Mouse (Mus musculus): ENCODE data around the gene Tjp3. TPM values are rescaled to one million over a fixed set of nuclear protein-coding genes. Genes with fewer than 3 reads are reported as not detected.

Tjp3 gene
- polyA plus RNA-seq, 1 experiment from 2014 or later = 4.8 TPM

DNA sequence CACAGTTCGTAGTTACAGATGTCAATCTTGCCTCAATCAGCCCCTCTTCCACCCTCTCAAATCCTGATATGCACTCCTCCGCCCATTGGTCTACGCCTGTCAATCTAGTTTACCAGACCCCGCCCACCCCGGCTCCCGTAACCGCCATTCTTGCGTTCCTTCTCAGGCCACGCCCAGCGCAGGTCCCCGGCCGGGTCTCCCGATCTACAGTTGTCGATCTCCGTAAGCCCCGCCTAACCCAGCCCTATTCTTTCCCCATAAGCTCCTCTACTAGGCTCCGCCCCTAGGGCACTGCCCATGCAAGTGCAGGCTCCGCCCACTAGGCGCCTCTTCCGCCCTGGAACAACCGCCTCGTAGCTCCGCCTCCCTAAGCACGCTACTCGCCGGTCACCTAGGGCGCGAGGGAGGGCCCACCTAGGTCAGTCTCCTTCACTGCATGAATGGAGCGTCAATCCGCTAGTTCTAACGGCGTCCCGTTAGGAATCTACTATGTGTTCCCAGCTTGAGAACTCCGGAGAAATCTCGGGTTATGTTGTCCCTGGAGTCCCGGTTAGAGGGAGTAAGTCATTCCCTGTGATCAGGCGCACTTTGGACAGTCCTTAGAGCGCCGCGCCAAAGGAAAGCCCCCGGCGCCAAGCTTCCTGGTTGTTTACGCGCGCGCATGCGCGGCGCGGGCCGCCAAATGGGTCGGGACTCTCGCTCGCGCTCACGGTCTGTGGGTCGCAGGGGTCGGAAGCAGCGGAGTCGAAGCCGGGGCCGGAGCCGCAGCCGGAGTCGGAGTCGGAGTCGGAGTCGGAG, 29.4 kb upstream of the Tjp3 start, which contains the start of gene Cactin:
TSS of gene Cactin (plus strand) at position 554 of the 798 bp plus-strand sequence.
- Histone ChIP-seq H3K27ac (ENCODE audit: low read depth, low read length) (peak within 1 kb of the TSS; percentile 91), H3K27me3 (replicated peaks; ENCODE audit: control insufficient read depth, insufficient read depth, low read length) (no peaks in the 10 kb centered on the region), H3K4me2 (ENCODE audit: low read length) (peak within 1 kb of the TSS; percentile 70), H3K9ac (ENCODE audit: low read length) (peak within 1 kb of the TSS; percentile 82), H3K4me1 (ENCODE audit: control insufficient read depth, insufficient read depth, low read length) (peaks cover 9% of the 10 kb centered on the region), H3K36me3 (ENCODE audit: control insufficient read depth, insufficient read depth, low read length) (peaks cover 62% of the 10 kb centered on the region), H3K9me3 (replicated peaks; ENCODE audit: control insufficient read depth, low read length) (no peaks in the 10 kb centered on the region), H3K4me3 (ENCODE audit: low read depth, low read length) (peak within 1 kb of the TSS; percentile 93)
- ATAC-seq = peak; percentile 93
- DNase-seq (ENCODE audit: low spot score) = peak; percentile 100
- under 1% methylated on average over 68 of the region's 68 CpGs for WGBS

DNA sequence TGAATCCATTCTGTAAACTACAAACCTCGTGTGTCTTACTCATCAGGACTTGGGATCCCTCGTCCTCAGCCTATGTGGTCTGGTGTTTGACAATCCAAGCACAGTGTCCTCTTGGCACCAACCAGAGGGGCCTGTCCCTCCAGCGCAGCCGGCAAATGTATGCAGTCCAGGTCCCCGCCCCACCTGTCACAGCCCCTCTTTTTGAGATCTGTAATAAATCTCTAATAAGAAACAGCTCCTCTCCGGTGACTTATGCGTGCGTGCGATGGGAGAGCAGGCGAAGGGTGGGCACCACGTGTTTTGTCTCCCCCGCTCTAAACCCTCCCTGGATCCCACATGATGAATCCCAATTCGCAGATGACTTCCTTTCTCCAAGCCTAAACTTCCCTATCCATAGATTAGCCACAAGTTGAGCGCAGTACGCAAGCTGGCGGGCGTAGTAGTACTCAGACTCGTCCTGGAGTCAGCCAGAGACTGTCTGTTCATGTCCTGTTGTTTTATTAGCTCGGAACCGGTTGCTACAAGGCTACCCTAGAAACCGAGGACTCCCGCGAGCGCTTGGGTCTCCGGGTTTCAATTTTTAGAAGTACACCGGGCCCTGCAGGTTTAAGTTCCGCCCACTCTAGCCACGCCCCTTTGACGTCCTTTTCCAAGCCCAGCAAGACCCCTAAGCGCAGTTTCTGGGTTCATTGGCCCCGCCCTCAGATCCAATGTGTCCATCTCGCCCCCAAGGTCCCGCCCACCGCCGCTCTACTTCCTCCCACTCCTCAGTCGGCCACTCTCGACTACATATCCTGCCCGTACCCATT, 28.6 kb upstream of the Tjp3 start:
- H3K9ac ChIP-seq (ENCODE audit: low read length) = peak overlapping the region; percentile 59
- no peaks in the 10 kb centered on the region for H3K9me3 ChIP-seq (replicated peaks; ENCODE audit: control insufficient read depth, low read length)
- peaks cover 62% of the 10 kb centered on the region for H3K36me3 ChIP-seq (ENCODE audit: control insufficient read depth, insufficient read depth, low read length)
- no peaks in the 10 kb centered on the region for H3K27me3 ChIP-seq (replicated peaks; ENCODE audit: control insufficient read depth, insufficient read depth, low read length)
- peak overlapping the region; percentile 93 for H3K4me3 ChIP-seq (ENCODE audit: low read depth, low read length)
- peak; percentile 0; the same call in 1 of the 2 replicates for ATAC-seq
- peaks cover 9% of the 10 kb centered on the region for H3K4me1 ChIP-seq (ENCODE audit: control insufficient read depth, insufficient read depth, low read length)
- peak overlapping the region; percentile 70 for H3K4me2 ChIP-seq (ENCODE audit: low read length)
- peak overlapping the region; percentile 91 for H3K27ac ChIP-seq (ENCODE audit: low read depth, low read length)
- 2% methylated on average over 38 of the region's 38 CpGs for WGBS
- peak; percentile 99 for DNase-seq (ENCODE audit: low spot score)

DNA sequence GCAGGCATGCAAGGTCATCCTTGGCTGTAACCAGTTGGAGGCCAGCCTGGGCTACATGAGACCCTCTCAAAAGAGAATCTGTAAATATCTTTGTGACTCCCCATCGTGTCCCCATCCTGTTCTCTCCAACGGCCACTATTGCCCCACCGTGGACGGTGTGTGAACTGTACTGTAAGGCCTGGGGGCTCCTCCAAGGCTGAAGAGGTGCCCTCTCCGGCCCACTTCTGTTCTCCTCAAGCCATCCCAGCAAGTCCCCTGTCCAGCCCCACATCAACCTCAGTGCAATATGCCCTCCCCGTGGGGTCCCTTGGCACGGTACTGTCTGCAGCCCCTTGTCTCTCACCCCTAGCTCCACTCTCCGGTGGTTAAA, 27.9 kb upstream of the Tjp3 start:
- DNase-seq (ENCODE audit: low spot score) (no peak), ATAC-seq (no peak)
- Histone ChIP-seq H3K4me2 (ENCODE audit: low read length) (peak overlapping the region; percentile 70), H3K4me3 (ENCODE audit: low read depth, low read length) (peak overlapping the region; percentile 93), H3K9ac (ENCODE audit: low read length) (peak overlapping the region; percentile 59), H3K36me3 (ENCODE audit: control insufficient read depth, insufficient read depth, low read length) (peaks cover 62% of the 10 kb centered on the region), H3K27ac (ENCODE audit: low read depth, low read length) (peak overlapping the region; percentile 91; the same call in 1 of the 2 replicates), H3K4me1 (ENCODE audit: control insufficient read depth, insufficient read depth, low read length) (peaks cover 9% of the 10 kb centered on the region), H3K9me3 (replicated peaks; ENCODE audit: control insufficient read depth, low read length) (no peaks in the 10 kb centered on the region), H3K27me3 (replicated peaks; ENCODE audit: control insufficient read depth, insufficient read depth, low read length) (no peaks in the 10 kb centered on the region)
- 43% methylated on average over 8 of the region's 8 CpGs for WGBS

DNA sequence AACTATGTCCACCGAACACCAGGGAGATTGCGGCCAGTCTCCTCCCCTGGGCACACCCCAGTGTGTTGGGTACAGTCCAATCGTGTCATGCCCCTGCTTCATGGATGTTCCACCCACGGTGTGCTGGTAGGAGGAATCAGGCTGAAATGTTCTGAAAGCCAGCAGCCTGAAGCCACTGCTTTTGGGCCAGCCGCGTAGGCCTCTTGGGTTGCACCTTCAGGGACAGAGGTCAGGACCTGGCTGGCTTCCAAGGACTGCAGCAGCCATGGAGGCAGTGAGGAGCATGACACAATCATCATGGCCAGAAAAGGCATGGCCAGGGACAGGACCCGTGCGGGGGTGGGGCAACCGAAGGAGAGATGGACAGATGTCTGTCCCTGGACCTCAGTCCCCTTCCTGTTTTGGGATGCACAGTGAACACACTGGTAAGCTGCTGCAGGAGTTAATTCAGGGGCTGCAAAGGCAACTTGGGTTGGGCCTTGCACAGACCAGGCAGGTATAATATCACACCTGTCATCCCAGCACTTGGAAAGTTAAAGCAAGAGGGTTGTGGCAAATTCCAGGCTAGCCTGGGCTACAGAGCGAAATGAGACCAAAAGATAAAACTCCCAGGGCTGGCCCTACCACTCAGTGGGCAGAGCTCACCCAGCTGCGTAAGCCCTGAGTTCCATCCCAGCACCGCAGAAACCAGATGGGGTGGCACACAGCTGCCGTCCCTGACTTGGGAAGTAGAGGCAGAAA, 27.4 kb upstream of the Tjp3 start:
- Histone ChIP-seq H3K4me2 (ENCODE audit: low read length) (no peak overlapping the region; the same call in 1 of the 2 replicates), H3K36me3 (ENCODE audit: control insufficient read depth, insufficient read depth, low read length) (peaks cover 62% of the 10 kb centered on the region), H3K9ac (ENCODE audit: low read length) (peak overlapping the region; percentile 59; the same call in 1 of the 2 replicates), H3K4me3 (ENCODE audit: low read depth, low read length) (no peak overlapping the region), H3K27me3 (replicated peaks; ENCODE audit: control insufficient read depth, insufficient read depth, low read length) (no peaks in the 10 kb centered on the region), H3K27ac (ENCODE audit: low read depth, low read length) (no peak overlapping the region), H3K9me3 (replicated peaks; ENCODE audit: control insufficient read depth, low read length) (no peaks in the 10 kb centered on the region), H3K4me1 (ENCODE audit: control insufficient read depth, insufficient read depth, low read length) (peaks cover 9% of the 10 kb centered on the region)
- DNase-seq (ENCODE audit: low spot score) = no peak
- WGBS = 93% methylated on average over 13 of the region's 13 CpGs
- no peak for ATAC-seq

DNA sequence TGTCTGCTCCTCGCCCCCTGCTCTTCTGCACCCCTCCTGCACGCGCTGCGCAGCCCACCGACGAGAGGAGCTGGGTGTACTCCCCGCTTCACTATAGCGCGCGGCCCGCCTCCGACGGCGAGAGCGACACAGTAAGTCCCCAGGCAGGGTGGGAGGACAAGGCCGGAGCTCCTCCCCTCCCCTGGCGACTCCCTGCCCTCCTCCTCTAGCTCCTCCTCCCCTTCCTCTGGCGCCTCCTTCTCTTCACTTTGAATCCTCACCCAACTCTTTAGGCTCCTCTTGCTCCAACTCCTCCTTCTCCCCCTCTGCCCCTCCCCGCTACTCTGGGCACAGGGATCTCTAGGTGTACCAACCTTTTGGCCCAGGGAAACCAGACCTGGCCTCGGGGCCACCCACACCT, 25.9 kb upstream of the Tjp3 start:
- Histone ChIP-seq H3K4me1 (ENCODE audit: control insufficient read depth, insufficient read depth, low read length) (peaks cover 9% of the 10 kb centered on the region), H3K4me2 (ENCODE audit: low read length) (no peak overlapping the region), H3K36me3 (ENCODE audit: control insufficient read depth, insufficient read depth, low read length) (peaks cover 62% of the 10 kb centered on the region), H3K4me3 (ENCODE audit: low read depth, low read length) (no peak overlapping the region), H3K27ac (ENCODE audit: low read depth, low read length) (no peak overlapping the region), H3K9me3 (replicated peaks; ENCODE audit: control insufficient read depth, low read length) (no peaks in the 10 kb centered on the region), H3K9ac (ENCODE audit: low read length) (peak overlapping the region; percentile 1; the same call in 1 of the 2 replicates), H3K27me3 (replicated peaks; ENCODE audit: control insufficient read depth, insufficient read depth, low read length) (no peaks in the 10 kb centered on the region)
- ATAC-seq (no peak), DNase-seq (ENCODE audit: low spot score) (peak; percentile 29)
- whole genome bisulfite sequencing = 16% methylated on average over 17 of the region's 20 CpGs

DNA sequence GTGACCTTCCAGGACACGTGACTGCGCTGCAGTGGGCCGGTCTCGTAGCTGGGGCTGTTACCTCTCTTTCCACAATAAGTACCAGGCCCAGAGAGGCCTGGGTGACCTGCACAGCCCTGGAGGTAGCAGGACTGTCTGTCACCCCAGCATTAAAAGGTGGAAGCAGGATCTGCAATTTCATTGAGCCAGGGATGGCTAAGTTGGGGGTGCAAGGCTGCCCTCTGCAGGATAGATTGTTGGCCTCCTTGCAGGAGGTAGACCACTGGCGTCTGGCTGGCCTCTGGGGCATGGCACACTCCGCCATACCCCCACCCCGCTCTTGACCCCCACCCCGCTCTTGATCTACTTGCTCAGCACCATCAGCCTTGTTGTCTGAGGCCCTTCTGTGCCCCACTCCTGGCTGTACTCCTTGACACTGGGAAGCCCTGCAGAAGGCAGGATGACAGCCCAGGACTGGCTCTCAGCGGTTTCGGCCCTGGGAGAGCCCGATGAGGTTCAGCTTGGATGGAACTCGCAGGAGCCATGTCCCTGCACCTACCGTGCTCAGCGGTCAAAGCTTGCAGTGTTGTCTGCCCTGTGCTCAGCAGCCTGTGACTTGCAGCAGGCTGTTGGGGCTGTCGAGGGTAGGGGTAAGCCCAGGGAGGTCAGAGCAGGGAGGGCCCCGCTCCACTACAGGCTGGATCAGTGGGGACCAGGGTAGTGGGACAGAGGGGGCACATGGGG, 25.1 kb upstream of the Tjp3 start:
- Histone ChIP-seq H3K27ac (ENCODE audit: low read depth, low read length) (no peak overlapping the region), H3K4me2 (ENCODE audit: low read length) (no peak overlapping the region), H3K9me3 (replicated peaks; ENCODE audit: control insufficient read depth, low read length) (no peaks in the 10 kb centered on the region), H3K9ac (ENCODE audit: low read length) (peak overlapping the region; percentile 1; the same call in 1 of the 2 replicates), H3K36me3 (ENCODE audit: control insufficient read depth, insufficient read depth, low read length) (peaks cover 67% of the 10 kb centered on the region), H3K27me3 (replicated peaks; ENCODE audit: control insufficient read depth, insufficient read depth, low read length) (no peaks in the 10 kb centered on the region), H3K4me3 (ENCODE audit: low read depth, low read length) (no peak overlapping the region), H3K4me1 (ENCODE audit: control insufficient read depth, insufficient read depth, low read length) (peaks cover 9% of the 10 kb centered on the region)
- no peak for DNase-seq (ENCODE audit: low spot score)
- 38% methylated on average over 16 of the region's 16 CpGs for WGBS
- ATAC-seq = no peak

DNA sequence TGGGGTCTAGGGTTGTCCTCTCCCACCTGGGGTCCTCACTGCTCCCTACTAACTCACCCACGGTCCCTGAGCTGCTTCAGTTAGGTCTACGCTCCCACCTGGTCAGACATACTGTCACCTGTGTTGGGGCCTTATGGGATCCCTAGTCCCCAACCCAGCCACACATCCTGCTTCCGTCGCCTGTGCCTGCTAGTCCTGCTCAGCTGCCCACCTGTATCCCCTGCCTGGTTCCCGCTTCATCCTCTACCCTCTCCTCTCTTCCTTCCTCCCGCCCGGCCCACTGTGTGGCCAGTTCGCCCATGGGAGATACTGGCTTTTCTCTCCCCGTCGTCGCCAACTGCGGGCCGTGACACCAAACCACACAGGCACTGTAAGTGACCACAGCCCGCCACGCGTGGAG, 24.2 kb upstream of the Tjp3 start:
- H3K36me3 ChIP-seq (ENCODE audit: control insufficient read depth, insufficient read depth, low read length) = peaks cover 77% of the 10 kb centered on the region
- 93% methylated on average over 16 of the region's 16 CpGs for WGBS
- no peak for ATAC-seq
- no peak overlapping the region for H3K4me2 ChIP-seq (ENCODE audit: low read length)
- H3K9ac ChIP-seq (ENCODE audit: low read length) = no peak overlapping the region
- no peak for DNase-seq (ENCODE audit: low spot score)
- no peaks in the 10 kb centered on the region for H3K9me3 ChIP-seq (replicated peaks; ENCODE audit: control insufficient read depth, low read length)
- H3K27ac ChIP-seq (ENCODE audit: low read depth, low read length) = no peak overlapping the region
- no peak overlapping the region for H3K4me3 ChIP-seq (ENCODE audit: low read depth, low read length)
- H3K27me3 ChIP-seq (replicated peaks; ENCODE audit: control insufficient read depth, insufficient read depth, low read length) = no peaks in the 10 kb centered on the region
- H3K4me1 ChIP-seq (ENCODE audit: control insufficient read depth, insufficient read depth, low read length) = peaks cover 9% of the 10 kb centered on the region

DNA sequence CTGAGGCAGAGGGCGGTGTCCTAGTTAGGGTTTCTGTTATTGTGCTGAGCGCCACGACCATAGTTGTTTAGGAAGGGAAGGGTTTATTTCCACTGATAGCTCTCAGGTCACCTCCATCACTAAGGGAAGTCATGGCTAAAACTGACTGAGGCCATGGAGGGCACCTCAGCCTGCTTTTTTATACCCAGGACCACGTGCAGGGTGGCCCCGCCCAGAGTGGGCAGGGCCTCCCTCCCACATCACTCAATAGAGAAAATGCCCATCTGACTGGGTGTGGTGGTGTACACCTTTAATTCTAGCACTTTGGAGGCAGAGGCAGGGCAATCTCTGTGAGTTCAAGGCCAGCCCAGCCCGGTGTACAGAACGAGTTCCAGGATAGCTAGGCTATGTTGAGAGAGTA, 22.8 kb upstream of the Tjp3 start:
- H3K9me3 ChIP-seq (replicated peaks; ENCODE audit: control insufficient read depth, low read length) = no peaks in the 10 kb centered on the region
- DNase-seq (ENCODE audit: low spot score) (no peak), ATAC-seq (no peak)
- H3K27me3 ChIP-seq (replicated peaks; ENCODE audit: control insufficient read depth, insufficient read depth, low read length) = no peaks in the 10 kb centered on the region
- H3K36me3 ChIP-seq (ENCODE audit: control insufficient read depth, insufficient read depth, low read length) = peaks cover 90% of the 10 kb centered on the region
- H3K4me2 ChIP-seq (ENCODE audit: low read length) = no peak overlapping the region
- H3K27ac ChIP-seq (ENCODE audit: low read depth, low read length) = no peak overlapping the region
- peaks cover 1% of the 10 kb centered on the region; the same call in 1 of the 2 replicates for H3K4me1 ChIP-seq (ENCODE audit: control insufficient read depth, insufficient read depth, low read length)
- H3K9ac ChIP-seq (ENCODE audit: low read length) = no peak overlapping the region
- 78% methylated on average over 7 of the region's 7 CpGs for WGBS
- no peak overlapping the region for H3K4me3 ChIP-seq (ENCODE audit: low read depth, low read length)

Measured in forebrain, embryonic 14.5 days (tissue).